In genomic region chr2:164815821-164816220, GRCm38 (mm10) we compare ENCODE assay signal across 30 mouse cellular contexts. TPM values are rescaled to one million over a fixed set of nuclear protein-coding genes. Genes with fewer than 3 reads are reported as not detected.
A peak's percentile ranks its signal among the peaks of the same experiment; 100 is the strongest.
DNase-seq lines count a peak whose midpoint lies in the region; ATAC-seq and TF ChIP-seq lines count a peak whose summit lies in the region.
"Had no signal": no experiment of that assay in that cellular context is flagged by ENCODE, and none has a peak within 500 bp of the region (broad histone marks: within the 10 kb centered on the region; RNA-seq: fewer than 3 reads in every experiment).

No protein-coding gene starts in this region.

- DNase-seq in heart, postnatal 4 days = no peak
- no peak for DNase-seq in liver, embryonic 11.5 days (ENCODE audit: low spot score)
- peak; percentile 27 for DNase-seq in liver, postnatal 0 days
- no peak for DNase-seq in urinary bladder, adult 2 months (ENCODE audit: low spot score)
- no peak for DNase-seq in layer of hippocampus, adult 9-10 months (ENCODE audit: low spot score)
- DNase-seq in layer of hippocampus, postnatal 25 days (ENCODE audit: extremely low spot score in 1 of 2, low spot score in 1 of 2) = no peak
- no peak for DNase-seq in layer of hippocampus, adult 8-10 months (ENCODE audit: low spot score in 2 of 2)
- DNase-seq: adrenal gland, postnatal 36 days; cerebellum, adult 18-20 months; forebrain, postnatal 0 days; gastrocnemius, postnatal 14 days; heart, adult 2 months; kidney, postnatal 36 days; lung, postnatal 10 days; thymus, postnatal 25 days had no signal

- H3K9me3 ChIP-seq in heart, embryonic 13.5 days = no peaks in the 10 kb centered on the region
- no peaks in the 10 kb centered on the region for H3K9me3 ChIP-seq in liver, embryonic 11.5 days (ENCODE audit: control insufficient read depth, low read length)
- H3K9me3 ChIP-seq in liver, postnatal 0 days (ENCODE audit: low read length) = no peaks in the 10 kb centered on the region
- H3K9me3 ChIP-seq: embryonic facial prominence, embryonic 15.5 days; forebrain, embryonic 10.5 days; heart, embryonic 15.5 days; hindbrain, embryonic 10.5 days; kidney, embryonic 15.5 days; limb, embryonic 10.5 days; neural tube, embryonic 13.5 days; stomach, embryonic 15.5 days had no signal

- H3K4me1 ChIP-seq in heart, embryonic 13.5 days = peaks cover 19% of the 10 kb centered on the region
- H3K4me1 ChIP-seq in liver, embryonic 11.5 days (replicated peaks; ENCODE audit: control insufficient read depth, insufficient read depth, low read length) = peaks cover 6% of the 10 kb centered on the region; the same call in 1 of the 2 replicates
- H3K4me1 ChIP-seq in liver, postnatal 0 days (ENCODE audit: insufficient read depth) = peaks cover 3% of the 10 kb centered on the region; the same call in 1 of the 2 replicates
- H3K4me1 ChIP-seq: limb, embryonic 10.5 days; neural tube, embryonic 13.5 days had no signal

- peaks cover 15% of the 10 kb centered on the region for H3K36me3 ChIP-seq in heart, embryonic 13.5 days
- H3K36me3 ChIP-seq in liver, embryonic 11.5 days (ENCODE audit: control insufficient read depth, insufficient read depth, low read length) = 0 out of 2 replicates have a peak, but pooled peaks cover 3% of the 10 kb centered on the region
- peaks cover 10% of the 10 kb centered on the region for H3K36me3 ChIP-seq in liver, postnatal 0 days (replicated peaks; ENCODE audit: insufficient read depth, low read length)
- H3K36me3 ChIP-seq: heart, embryonic 15.5 days had no signal

- H3K9ac ChIP-seq in heart, embryonic 13.5 days = no peak overlapping the region
- no peak overlapping the region for H3K9ac ChIP-seq in liver, embryonic 11.5 days (ENCODE audit: low read depth, low read length)
- H3K9ac ChIP-seq in liver, postnatal 0 days (replicated peaks) = no peak overlapping the region
- H3K9ac ChIP-seq: embryonic facial prominence, embryonic 15.5 days; forebrain, postnatal 0 days; heart, embryonic 15.5 days; kidney, embryonic 15.5 days; neural tube, embryonic 13.5 days; stomach, embryonic 15.5 days had no signal

- ATAC-seq in heart, embryonic 13.5 days (ENCODE audit: extremely low read depth, insufficient number of reproducible peaks, low FRiP score, low TSS enrichment) = no peak
- peak; percentile 74 for ATAC-seq in liver, embryonic 11.5 days (replicated peaks; ENCODE audit: low FRiP score)
- ATAC-seq in liver, postnatal 0 days = peak; percentile 83
- ATAC-seq: CD4-positive, CD25-positive, alpha-beta regulatory T cell, adult 4 months; forebrain, postnatal 0 days; hindbrain, postnatal 0 days; intestine, embryonic 16.5 days; midbrain, embryonic 16.5 days had no signal

- H3K4me2 ChIP-seq in heart, embryonic 13.5 days = 0 out of 2 replicates have a peak overlapping the region, but pooled peaks have one; percentile 18
- no peak overlapping the region for H3K4me2 ChIP-seq in liver, embryonic 11.5 days
- peak overlapping the region; percentile 4; the same call in 1 of the 2 replicates for H3K4me2 ChIP-seq in liver, postnatal 0 days (ENCODE audit: low read depth, low read length)
- H3K4me2 ChIP-seq: embryonic facial prominence, embryonic 15.5 days; heart, embryonic 15.5 days; kidney, embryonic 15.5 days; neural tube, embryonic 13.5 days; stomach, embryonic 15.5 days had no signal

- H3K27me3 ChIP-seq in heart, embryonic 13.5 days (replicated peaks) = no peaks in the 10 kb centered on the region
- no peaks in the 10 kb centered on the region for H3K27me3 ChIP-seq in liver, embryonic 11.5 days (replicated peaks; ENCODE audit: control insufficient read depth, insufficient read depth, low read length)
- no peaks in the 10 kb centered on the region for H3K27me3 ChIP-seq in liver, postnatal 0 days (ENCODE audit: insufficient read depth, low read length)
- H3K27me3 ChIP-seq: embryonic facial prominence, embryonic 15.5 days; heart, embryonic 15.5 days; kidney, embryonic 15.5 days; neural tube, embryonic 13.5 days; stomach, embryonic 15.5 days had no signal

- peak; percentile 69 for TF ChIP-seq EP300 in liver, postnatal 0 days (IDR thresholded peaks at IDR 0.05; ENCODE audit: low read depth)

- no peak for TF ChIP-seq CTCF in liver, postnatal 0 days (IDR thresholded peaks at IDR 0.05; ENCODE audit: low read depth)

- H3K27ac ChIP-seq in heart, embryonic 13.5 days (replicated peaks) = no peak overlapping the region
- 0 out of 2 replicates have a peak overlapping the region, but pooled peaks have one; percentile 57 for H3K27ac ChIP-seq in liver, embryonic 11.5 days (ENCODE audit: low read depth, low read length)
- peak overlapping the region; percentile 67; the same call in 1 of the 2 replicates for H3K27ac ChIP-seq in liver, postnatal 0 days (ENCODE audit: low read depth)
- H3K27ac ChIP-seq: embryonic facial prominence, embryonic 15.5 days; forebrain, embryonic 10.5 days; heart, adult 2 months; heart, embryonic 15.5 days; hindbrain, embryonic 10.5 days; hindbrain, postnatal 0 days; kidney, embryonic 15.5 days; limb, embryonic 10.5 days; neural tube, embryonic 13.5 days; stomach, embryonic 15.5 days had no signal

- H3K4me3 ChIP-seq in heart, embryonic 13.5 days = no peak overlapping the region
- no peak overlapping the region for H3K4me3 ChIP-seq in liver, embryonic 11.5 days (ENCODE audit: low read depth, low read length)
- no peak overlapping the region for H3K4me3 ChIP-seq in liver, postnatal 0 days (ENCODE audit: low read depth, low read length)
- H3K4me3 ChIP-seq: embryonic facial prominence, embryonic 15.5 days; forebrain, embryonic 10.5 days; heart, adult 2 months; heart, embryonic 15.5 days; hindbrain, embryonic 10.5 days; kidney, embryonic 15.5 days; limb, embryonic 10.5 days; myocyte; neural tube, embryonic 13.5 days; stomach, embryonic 15.5 days had no signal

- WGBS in heart, embryonic 13.5 days = 52% methylated on average over 8 of the region's 8 CpGs
- 70% methylated on average over 8 of the region's 8 CpGs for WGBS in liver, embryonic 11.5 days
- WGBS in liver, postnatal 0 days (ENCODE audit: insufficient replicate concordance) = 62% methylated on average over 8 of the region's 8 CpGs

RNA-seq across cellular contexts. Expression of gene Zswim1, which starts 6.7 kb away (rescaled TPM):
- 8.7 and 9.0 TPM in 2 replicates for polyA plus RNA-seq in heart, embryonic 13.5 days (2015; fragmentation: Nextera tagmentation; extraction: Ambion mirVana)
- 1 to 10 TPM; 5.0 to 5.8 TPM for total RNA-seq in heart, postnatal 4 days (2021)
- polyA plus RNA-seq in liver, embryonic 11.5 days (2014; fragmentation: Nextera tagmentation; extraction: Ambion mirVana) = 13.7 and 15.6 TPM in 2 replicates
- polyA plus RNA-seq in liver, postnatal 0 days (2015; fragmentation: Nextera tagmentation; extraction: Ambion mirVana) = 3.1 TPM in 2 replicates
- 5.4 and 8.1 TPM in 2 replicates for polyA plus RNA-seq in urinary bladder, adult 2 months (2012; rRNA removed)
- total RNA-seq in layer of hippocampus, postnatal 25 days (2021) = 10 to 100 TPM; 22.7 to 22.9 TPM
- 10 to 100 TPM; 22.2 to 25.1 (median 22.9) TPM for total RNA-seq in layer of hippocampus, adult 8-10 months (2022)

RNA-seq across cellular contexts. Expression of gene Zswim3, which starts 10.9 kb away (rescaled TPM):
- 5.0 and 5.4 TPM in 2 replicates for polyA plus RNA-seq in heart, embryonic 13.5 days (2015; fragmentation: Nextera tagmentation; extraction: Ambion mirVana)
- total RNA-seq in heart, postnatal 4 days (2021) = 1 to 10 TPM; 1.8 to 2.3 TPM
- polyA plus RNA-seq in liver, embryonic 11.5 days (2014; fragmentation: Nextera tagmentation; extraction: Ambion mirVana) = 7.3 and 8.7 TPM in 2 replicates
- polyA plus RNA-seq in liver, postnatal 0 days (2015; fragmentation: Nextera tagmentation; extraction: Ambion mirVana) = 2.0 and 2.2 TPM in 2 replicates
- 5.3 and 6.2 TPM in 2 replicates for polyA plus RNA-seq in urinary bladder, adult 2 months (2012; rRNA removed)
- 1 to 10 TPM; 7.8 to 9.3 TPM for total RNA-seq in layer of hippocampus, postnatal 25 days (2021)
- 10 to 100 TPM in 1 of 4 experiments, 1 to 10 TPM in 3; 8.3 to 10.2 (median 9.5) TPM for total RNA-seq in layer of hippocampus, adult 8-10 months (2022)

RNA-seq across cellular contexts. Expression of gene Acot8, which starts 11.1 kb away (rescaled TPM):
- 12.0 and 18.0 TPM in 2 replicates for polyA plus RNA-seq in heart, embryonic 13.5 days (2015; fragmentation: Nextera tagmentation; extraction: Ambion mirVana)
- total RNA-seq in heart, postnatal 4 days (2021) = 10 to 100 TPM; 13.1 to 13.5 TPM
- 23.2 and 23.6 TPM in 2 replicates for polyA plus RNA-seq in liver, embryonic 11.5 days (2014; fragmentation: Nextera tagmentation; extraction: Ambion mirVana)
- polyA plus RNA-seq in liver, postnatal 0 days (2015; fragmentation: Nextera tagmentation; extraction: Ambion mirVana) = 23.1 and 25.0 TPM in 2 replicates
- 37.5 and 45.7 TPM in 2 replicates for polyA plus RNA-seq in urinary bladder, adult 2 months (2012; rRNA removed)
- 10 to 100 TPM; 24.3 to 25.4 TPM for total RNA-seq in layer of hippocampus, postnatal 25 days (2021)
- 10 to 100 TPM; 25.1 to 34.0 (median 27.7) TPM for total RNA-seq in layer of hippocampus, adult 8-10 months (2022)

RNA-seq across cellular contexts. Expression of gene Spata25, which starts 12.5 kb away (rescaled TPM):
- polyA plus RNA-seq in heart, embryonic 13.5 days (2015; fragmentation: Nextera tagmentation; extraction: Ambion mirVana) = not detected in 2 replicates
- total RNA-seq in heart, postnatal 4 days (2021) = 1 to 10 TPM in 1 of 2 experiments, under 1 TPM in 1; 0.92 to 1.9 TPM
- not detected in 2 replicates for polyA plus RNA-seq in liver, embryonic 11.5 days (2014; fragmentation: Nextera tagmentation; extraction: Ambion mirVana)
- not detected in 2 replicates for polyA plus RNA-seq in liver, postnatal 0 days (2015; fragmentation: Nextera tagmentation; extraction: Ambion mirVana)
- 0.13 TPM in 1 of 2 replicates, not detected in the other for polyA plus RNA-seq in urinary bladder, adult 2 months (2012; rRNA removed)
- not detected for total RNA-seq in layer of hippocampus, postnatal 25 days (2021)
- total RNA-seq in layer of hippocampus, adult 8-10 months (2022) = 1 to 10 TPM in 1 of 4 experiments, under 1 TPM in 1, not detected in 2; 0.54 to 1.3 TPM
- total RNA-seq: adrenal gland, postnatal 36 days; hindbrain, postnatal 0 days had no signal
- polyA plus RNA-seq: CD4-positive, CD25-positive, alpha-beta regulatory T cell, adult 4 months; embryonic facial prominence, embryonic 15.5 days; forebrain, postnatal 0 days; heart, embryonic 15.5 days; hindbrain, embryonic 10.5 days; hindbrain, postnatal 0 days; intestine, embryonic 16.5 days; liver, adult 2 months; midbrain, embryonic 16.5 days; neural tube, embryonic 13.5 days; stomach, embryonic 15.5 days had no signal

RNA-seq across cellular contexts. Expression of gene Ctsa, which starts 16.9 kb away (rescaled TPM):
- polyA plus RNA-seq in heart, embryonic 13.5 days (2015; fragmentation: Nextera tagmentation; extraction: Ambion mirVana) = 171 and 180 TPM in 2 replicates
- total RNA-seq in heart, postnatal 4 days (2021) = 100 to 1,000 TPM; 101 to 104 TPM
- polyA plus RNA-seq in liver, embryonic 11.5 days (2014; fragmentation: Nextera tagmentation; extraction: Ambion mirVana) = 97.2 and 103 TPM in 2 replicates
- polyA plus RNA-seq in liver, postnatal 0 days (2015; fragmentation: Nextera tagmentation; extraction: Ambion mirVana) = 101 and 109 TPM in 2 replicates
- 200 and 235 TPM in 2 replicates for polyA plus RNA-seq in urinary bladder, adult 2 months (2012; rRNA removed)
- 100 to 1,000 TPM in 1 of 2 experiments, 10 to 100 TPM in 1; 93.3 to 106 TPM for total RNA-seq in layer of hippocampus, postnatal 25 days (2021)
- total RNA-seq in layer of hippocampus, adult 8-10 months (2022) = 100 to 1,000 TPM in 3 of 4 experiments, 10 to 100 TPM in 1; 96.9 to 242 (median 147) TPM
